Mouse (Mus musculus): ENCODE data around the gene Atp5d.
A peak's percentile ranks its signal among the peaks of the same experiment; 100 is the strongest.
"Not testable (repeated sequence)": the region's sequence is repeated elsewhere in the genome, so short reads cannot be mapped to it uniquely, and the experiment has no call there.

Atp5d gene

GRCm38 (mm10) chr10:80154384-80154783 is 16.0 kb downstream of the Atp5d start:
- DNase-seq (ENCODE audit: low read depth) = no peak

GRCm38 (mm10) chr10:80155277-80155676 is 16.8 kb downstream of the Atp5d start:
- DNase-seq (ENCODE audit: low read depth) = no peak

- peak; percentile 45 for DNase-seq (ENCODE audit: low read depth)
These were observed 17.7 kb downstream of the Atp5d start for GRCm38 (mm10) chr10:80156002-80156751.

GRCm38 (mm10) chr10:80156752-80157053 is 18.3 kb downstream of the Atp5d start:
- DNase-seq (ENCODE audit: low read depth) = no peak

- DNase-seq (ENCODE audit: low read depth) = no peak
These were observed 18.9 kb downstream of the Atp5d start for GRCm38 (mm10) chr10:80157141-80157929.

GRCm38 (mm10) chr10:80158307-80158986 is 20.0 kb downstream of the Atp5d start:
- DNase-seq (ENCODE audit: low read depth) = peak; percentile 77

GRCm38 (mm10) chr10:80159021-80159560 is 20.7 kb downstream of the Atp5d start:
- DNase-seq (ENCODE audit: low read depth) = peak; percentile 56

GRCm38 (mm10) chr10:80159561-80160454 is 21.4 kb downstream of the Atp5d start:
- DNase-seq (ENCODE audit: low read depth) = peak; percentile 100

GRCm38 (mm10) chr10:80160455-80161371 is 22.3 kb downstream of the Atp5d start:
- DNase-seq (ENCODE audit: low read depth) = peak; percentile 86

- DNase-seq (ENCODE audit: low read depth) = peak; percentile 85
These were observed 23.2 kb downstream of the Atp5d start for GRCm38 (mm10) chr10:80161522-80162242.

GRCm38 (mm10) chr10:80162243-80162608 is 23.8 kb downstream of the Atp5d start:
- no peak for DNase-seq (ENCODE audit: low read depth)

- DNase-seq (ENCODE audit: low read depth) = no peak
These were observed 24.4 kb downstream of the Atp5d start for GRCm38 (mm10) chr10:80162716-80163299.

GRCm38 (mm10) chr10:80163721-80164120 is 25.3 kb downstream of the Atp5d start:
- DNase-seq (ENCODE audit: low read depth) = peak; percentile 93

GRCm38 (mm10) chr10:80164161-80164997 is 25.9 kb downstream of the Atp5d start:
- DNase-seq (ENCODE audit: low read depth) = peak; percentile 72

GRCm38 (mm10) chr10:80164998-80165344 is 26.5 kb downstream of the Atp5d start:
- DNase-seq (ENCODE audit: low read depth) = peak; percentile 98

GRCm38 (mm10) chr10:80165392-80166128 is 27.1 kb downstream of the Atp5d start, which contains the start of gene Cirbp:
Cirbp (plus strand) TSS chr10:80165985.
- peak; percentile 87 for DNase-seq (ENCODE audit: low read depth)

GRCm38 (mm10) chr10:80166136-80166535 is 27.7 kb downstream of the Atp5d start:
- DNase-seq (ENCODE audit: low read depth) = not testable (repeated sequence)
